Mouse (Mus musculus) embryonic facial prominence, embryonic 15.5 days (tissue): Measurements from ENCODE around the gene Nrarp. TPM values are rescaled to one million over a fixed set of nuclear protein-coding genes. Genes with fewer than 3 reads are reported as not detected.

Experiments
- ATAC-seq: fragments of 200-750 bp; cut with Nextera tagmentation; 2 replicates; pipeline ENCODE4 v1.8.0; 2017; ENCODE audit warnings: low read depth, moderate TSS enrichment; ENCODE audit not compliant: insufficient number of reproducible peaks, low FRiP score, low TSS enrichment
- H3K27ac ChIP-seq: fragments of 300-500 bp; sonication (generic); replicated peaks from 2 replicates; pipeline ENCODE4 v1.5.1; 2015; ENCODE audit warnings: mild to moderate bottlenecking, inconsistent platforms
- H3K27me3 ChIP-seq: fragments of 300-500 bp; sonication (generic); 2 replicates; pipeline ENCODE4 v1.6.1; 2015; ENCODE audit warnings: inconsistent platforms
- H3K36me3 ChIP-seq: fragments of 300-500 bp; sonication (generic); 2 replicates; pipeline ENCODE4 v1.6.1; 2015; ENCODE audit warnings: mild to moderate bottlenecking, inconsistent platforms
- H3K4me1 ChIP-seq: fragments of 300-500 bp; sonication (generic); 2 replicates; pipeline ENCODE4 v1.6.1; 2015; ENCODE audit warnings: inconsistent platforms
- H3K4me2 ChIP-seq: fragments of 300-500 bp; sonication (generic); replicated peaks from 2 replicates; pipeline ENCODE4 v1.6.1; 2015; ENCODE audit warnings: mild to moderate bottlenecking, inconsistent platforms
- H3K4me3 ChIP-seq: fragments of 300-500 bp; sonication (generic); replicated peaks from 2 replicates; pipeline ENCODE4 v1.5.1; 2015; ENCODE audit warnings: mild to moderate bottlenecking, inconsistent platforms
- H3K9ac ChIP-seq: fragments of 300-500 bp; sonication (generic); 2 replicates; pipeline ENCODE4 v1.6.1; 2015; ENCODE audit warnings: inconsistent platforms
- H3K9me3 ChIP-seq: fragments of 300-500 bp; sonication (generic); replicated peaks from 2 replicates; pipeline ENCODE4 v1.6.1; 2016; ENCODE audit warnings: inconsistent platforms
- WGBS: fragments of 180-500 bp; shearing (Covaris S2); methylation state at CpG from one replicate; pipeline ENCODE4 v1.1.7; 2015; 5-methylcytosine and 5-hydroxymethylcytosine counted together
- polyA plus RNA-seq: library from polyadenylated mRNA; unstranded; fragments of >200 nt; fragmentation: Nextera tagmentation; extraction: Ambion mirVana; gene quantifications from 2 replicates; pipeline ENCODE4 v1.2.1, GENCODE M21; 2015

Nrarp gene
- polyA plus RNA-seq = 26.8 and 26.9 TPM in 2 replicates

DNA sequence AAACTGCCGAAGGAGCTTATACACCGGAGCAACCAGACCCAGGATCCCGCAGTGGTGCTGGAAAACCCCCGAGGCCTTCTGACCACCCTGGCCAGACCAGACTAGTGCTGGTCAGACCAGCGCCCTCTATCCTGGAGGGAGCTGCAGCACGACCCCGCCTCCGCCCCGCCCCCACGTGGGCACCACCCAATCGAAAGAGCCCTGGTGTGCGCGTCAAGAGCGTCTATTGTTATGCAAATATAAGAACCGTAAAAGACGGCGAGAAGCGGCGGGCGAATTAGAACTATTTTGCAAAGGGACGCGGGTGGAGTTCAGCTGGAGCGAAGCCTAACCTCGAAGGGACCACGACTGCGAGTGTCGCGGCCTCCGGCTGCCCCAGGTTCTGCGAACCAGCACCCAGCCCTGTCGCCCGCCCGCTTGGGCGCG, at the start of gene Nrarp:
Nrarp (plus strand) TSS at position 281 of the 426 bp plus-strand sequence.
- Histone ChIP-seq H3K4me2 (peak within 1 kb of the TSS; percentile 84), H3K4me1 (peaks cover 64% of the 10 kb centered on the region), H3K4me3 (peak within 1 kb of the TSS; percentile 56), H3K9ac (peak within 1 kb of the TSS; percentile 49), H3K27ac (peak within 1 kb of the TSS; percentile 88), H3K9me3 (no peaks in the 10 kb centered on the region), H3K36me3 (no peaks in the 10 kb centered on the region), H3K27me3 (peaks cover 90% of the 10 kb centered on the region)
- peak; percentile 81 for ATAC-seq
- WGBS = under 1% methylated on average over 35 of the region's 35 CpGs

DNA sequence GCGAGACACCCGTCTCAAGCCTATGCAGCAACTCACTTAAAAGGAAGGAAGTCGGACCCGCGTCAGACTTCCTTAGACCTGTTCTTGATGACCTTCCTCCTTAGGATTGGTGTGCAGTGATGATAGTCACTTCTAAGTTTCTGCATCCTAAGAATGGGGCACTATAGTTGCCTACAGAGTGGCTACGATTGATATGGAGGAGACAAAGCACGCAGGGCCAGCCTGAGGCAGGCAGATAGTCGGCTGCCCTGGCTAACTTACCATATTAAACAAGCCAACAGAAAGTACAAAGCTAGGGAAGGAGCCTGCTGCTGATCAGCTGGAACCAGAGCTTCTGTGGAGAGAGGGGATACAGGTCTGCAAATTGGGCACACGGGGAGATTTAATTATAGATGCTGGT, 49.0 kb upstream of the Nrarp start:
- H3K4me3 ChIP-seq = no peak overlapping the region
- no peaks in the 10 kb centered on the region for H3K9me3 ChIP-seq
- peaks cover 18% of the 10 kb centered on the region for H3K4me1 ChIP-seq
- no peak overlapping the region for H3K9ac ChIP-seq
- H3K27ac ChIP-seq = no peak overlapping the region
- 80% methylated on average over 9 of the region's 9 CpGs for WGBS
- H3K36me3 ChIP-seq = no peaks in the 10 kb centered on the region
- no peaks in the 10 kb centered on the region for H3K27me3 ChIP-seq
- ATAC-seq = no peak
- H3K4me2 ChIP-seq = no peak overlapping the region

DNA sequence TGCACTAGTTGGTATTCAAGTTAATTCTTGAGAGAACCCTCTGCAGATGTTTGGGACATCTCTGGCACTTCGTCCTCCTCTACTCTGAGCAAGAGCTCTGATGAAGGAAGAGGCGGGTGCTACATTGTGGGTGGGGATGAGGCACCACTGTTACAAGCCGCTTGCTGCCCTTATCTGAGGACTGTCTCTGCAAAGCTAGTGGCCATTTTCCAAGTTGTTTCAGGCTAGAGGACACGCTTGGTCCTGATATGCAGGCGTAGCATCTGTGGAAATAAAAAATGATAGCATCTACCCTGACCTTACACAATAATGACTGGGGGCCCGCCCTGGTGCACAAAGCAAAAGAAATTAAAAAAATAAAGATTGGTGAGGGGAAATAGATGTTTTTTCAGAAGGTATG, 42.7 kb upstream of the Nrarp start:
- WGBS = 70% methylated on average over 6 of the region's 6 CpGs
- Histone ChIP-seq H3K27ac (no peak overlapping the region), H3K9me3 (no peaks in the 10 kb centered on the region), H3K27me3 (no peaks in the 10 kb centered on the region), H3K4me2 (no peak overlapping the region), H3K4me1 (no peaks in the 10 kb centered on the region), H3K9ac (no peak overlapping the region), H3K36me3 (no peaks in the 10 kb centered on the region), H3K4me3 (no peak overlapping the region)
- no peak for ATAC-seq

DNA sequence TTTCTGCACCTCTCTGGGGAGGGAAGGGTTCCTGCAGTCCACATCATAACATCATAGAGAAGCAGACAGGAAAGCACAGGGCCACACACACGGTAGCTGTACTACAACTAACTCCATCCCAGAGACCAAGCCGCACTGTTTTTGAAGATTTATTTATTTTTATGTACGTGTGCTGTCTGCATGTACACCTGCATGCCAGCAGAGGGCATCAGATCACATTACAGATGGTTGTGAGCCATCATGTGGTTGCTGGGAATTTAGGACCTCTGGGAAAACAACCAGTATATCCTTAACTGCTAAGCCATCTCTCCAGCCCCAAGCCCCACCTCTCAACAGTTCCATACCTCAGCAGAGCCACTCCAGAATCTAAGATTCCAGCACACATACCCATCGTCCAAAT, 39.4 kb upstream of the Nrarp start:
- H3K36me3 ChIP-seq = no peaks in the 10 kb centered on the region
- ATAC-seq = no peak

DNA sequence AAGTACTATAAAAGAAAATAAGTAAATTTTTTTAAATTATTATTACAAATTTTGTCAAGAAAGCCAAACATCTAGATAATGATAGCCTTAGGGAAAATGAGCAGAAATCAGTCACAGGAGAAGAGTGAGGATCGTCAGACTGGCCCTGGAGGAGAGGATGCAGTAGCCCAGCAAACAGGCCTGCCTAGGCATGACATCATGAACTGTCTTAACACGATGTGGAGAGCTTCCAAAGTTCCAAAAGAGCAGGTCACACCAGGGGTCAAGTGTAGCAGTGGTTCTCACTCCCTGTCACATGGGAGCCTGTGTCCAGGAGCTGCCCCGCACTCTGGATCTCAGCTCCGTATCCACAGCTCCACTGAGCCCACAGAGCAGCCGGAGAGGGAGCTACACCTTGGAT, 38.6 kb upstream of the Nrarp start:
- H3K4me1 ChIP-seq = no peaks in the 10 kb centered on the region
- no peaks in the 10 kb centered on the region for H3K36me3 ChIP-seq
- H3K4me3 ChIP-seq = no peak overlapping the region
- no peak overlapping the region for H3K27ac ChIP-seq
- no peaks in the 10 kb centered on the region for H3K27me3 ChIP-seq
- no peak overlapping the region for H3K9ac ChIP-seq
- no peaks in the 10 kb centered on the region for H3K9me3 ChIP-seq
- H3K4me2 ChIP-seq = no peak overlapping the region
- 71% methylated on average over 5 of the region's 5 CpGs for WGBS
- ATAC-seq = no peak

More for the DNA sequence above, 39.4 kb upstream of the Nrarp start:
- Histone ChIP-seq H3K9ac (no peak overlapping the region), H3K4me1 (no peaks in the 10 kb centered on the region), H3K27ac (no peak overlapping the region), H3K9me3 (no peaks in the 10 kb centered on the region), H3K27me3 (no peaks in the 10 kb centered on the region), H3K4me3 (no peak overlapping the region), H3K4me2 (no peak overlapping the region)
- 65% methylated on average over 4 of the region's 4 CpGs for WGBS

DNA sequence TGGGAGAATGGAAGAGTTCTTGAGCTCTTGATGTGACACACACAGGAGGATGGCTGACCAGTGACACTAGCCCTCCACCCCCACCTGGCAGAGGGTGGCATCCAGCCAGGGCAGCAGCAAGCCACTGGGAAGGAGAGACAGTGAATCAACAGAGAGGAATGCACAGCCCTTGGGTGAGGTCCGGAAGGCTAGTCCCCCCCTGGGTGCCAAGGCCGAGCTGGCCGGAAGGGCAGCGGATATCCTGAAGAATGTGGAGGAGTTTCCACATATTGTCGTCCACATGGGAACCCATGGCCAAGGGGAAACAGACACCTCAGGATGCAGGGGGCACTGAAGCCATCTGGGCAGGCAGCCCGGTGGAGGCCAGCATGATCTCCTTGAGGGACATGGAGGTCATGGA, 35.2 kb upstream of the Nrarp start:
- no peak overlapping the region for H3K4me3 ChIP-seq
- no peaks in the 10 kb centered on the region for H3K9me3 ChIP-seq
- WGBS = 65% methylated on average over 6 of the region's 6 CpGs
- H3K4me2 ChIP-seq = no peak overlapping the region
- no peaks in the 10 kb centered on the region for H3K4me1 ChIP-seq
- ATAC-seq = no peak
- H3K27me3 ChIP-seq = no peaks in the 10 kb centered on the region
- no peak overlapping the region for H3K27ac ChIP-seq
- no peak overlapping the region for H3K9ac ChIP-seq
- H3K36me3 ChIP-seq = no peaks in the 10 kb centered on the region

DNA sequence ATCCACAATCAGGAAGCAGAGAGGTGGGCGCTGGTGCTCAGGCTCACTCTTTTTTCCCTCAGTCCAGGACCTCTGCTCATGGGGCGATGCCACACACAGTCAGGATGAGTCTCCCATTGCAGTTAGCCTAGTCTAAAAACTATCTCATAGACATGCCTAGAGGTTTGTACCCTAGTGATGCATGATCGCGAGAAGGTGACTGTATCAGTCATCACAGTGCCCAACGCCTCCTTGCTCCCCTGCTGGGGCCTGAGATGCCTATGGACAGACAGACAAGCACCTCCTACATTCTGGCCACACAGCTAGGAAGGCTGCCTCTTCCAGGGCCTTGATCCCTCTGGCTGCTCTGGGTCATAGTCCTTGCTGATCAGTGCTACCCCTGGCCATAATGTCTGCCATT, 33.2 kb upstream of the Nrarp start:
- Histone ChIP-seq H3K9me3 (no peaks in the 10 kb centered on the region), H3K27me3 (no peaks in the 10 kb centered on the region), H3K27ac (no peak overlapping the region), H3K36me3 (no peaks in the 10 kb centered on the region), H3K4me2 (no peak overlapping the region), H3K4me1 (no peaks in the 10 kb centered on the region), H3K9ac (no peak overlapping the region), H3K4me3 (no peak overlapping the region)
- no peak for ATAC-seq
- 84% methylated on average over 5 of the region's 5 CpGs for WGBS

DNA sequence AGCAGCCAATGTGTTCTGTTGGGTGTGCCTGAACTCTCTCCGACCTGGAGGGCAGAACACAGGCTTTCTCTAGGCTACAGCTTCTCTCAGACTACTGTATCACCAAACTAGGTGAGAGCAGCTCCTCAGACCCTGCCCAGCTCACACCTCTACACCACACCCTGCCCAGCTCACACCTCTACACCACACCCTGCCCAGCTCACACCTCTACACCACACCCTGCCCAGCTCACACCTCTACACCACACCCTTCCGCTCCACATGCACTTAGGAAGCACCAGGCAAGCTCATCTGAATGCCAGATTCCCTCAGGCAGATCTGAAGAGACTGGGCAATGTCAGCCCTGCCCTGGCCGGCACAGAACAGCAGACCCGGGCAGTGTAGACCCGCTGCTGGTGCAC, 32.7 kb upstream of the Nrarp start:
- Histone ChIP-seq H3K36me3 (no peaks in the 10 kb centered on the region), H3K27me3 (no peaks in the 10 kb centered on the region), H3K9me3 (no peaks in the 10 kb centered on the region), H3K9ac (no peak overlapping the region), H3K4me2 (no peak overlapping the region), H3K4me1 (no peaks in the 10 kb centered on the region), H3K4me3 (no peak overlapping the region), H3K27ac (no peak overlapping the region)
- 81% methylated on average over 5 of the region's 5 CpGs for WGBS
- ATAC-seq = no peak

DNA sequence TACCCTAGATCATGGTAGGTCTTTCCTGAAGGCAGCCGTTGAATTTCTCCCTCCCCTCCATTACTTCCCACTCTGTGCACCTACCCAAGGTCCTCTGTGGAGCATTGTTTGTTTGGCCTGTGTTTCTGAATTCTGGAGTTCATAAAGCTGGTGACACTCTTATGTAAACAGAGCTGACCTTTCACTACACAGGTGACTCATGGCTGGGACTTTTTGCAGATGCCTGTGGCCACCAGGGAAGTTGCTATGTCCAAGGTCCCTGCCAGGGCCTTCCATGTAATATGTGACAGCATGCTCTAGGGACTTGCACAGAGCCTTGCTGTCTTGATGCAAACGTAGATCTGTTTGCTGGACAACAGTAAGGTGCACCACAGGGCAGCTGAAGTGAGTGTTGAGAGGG, 30.9 kb upstream of the Nrarp start:
- Histone ChIP-seq H3K27me3 (no peaks in the 10 kb centered on the region), H3K9ac (no peak overlapping the region), H3K4me3 (no peak overlapping the region), H3K36me3 (no peaks in the 10 kb centered on the region), H3K4me1 (no peaks in the 10 kb centered on the region), H3K4me2 (no peak overlapping the region), H3K9me3 (no peaks in the 10 kb centered on the region), H3K27ac (no peak overlapping the region)
- 67% methylated on average over 2 of the region's 2 CpGs for whole genome bisulfite sequencing
- no peak for ATAC-seq

DNA sequence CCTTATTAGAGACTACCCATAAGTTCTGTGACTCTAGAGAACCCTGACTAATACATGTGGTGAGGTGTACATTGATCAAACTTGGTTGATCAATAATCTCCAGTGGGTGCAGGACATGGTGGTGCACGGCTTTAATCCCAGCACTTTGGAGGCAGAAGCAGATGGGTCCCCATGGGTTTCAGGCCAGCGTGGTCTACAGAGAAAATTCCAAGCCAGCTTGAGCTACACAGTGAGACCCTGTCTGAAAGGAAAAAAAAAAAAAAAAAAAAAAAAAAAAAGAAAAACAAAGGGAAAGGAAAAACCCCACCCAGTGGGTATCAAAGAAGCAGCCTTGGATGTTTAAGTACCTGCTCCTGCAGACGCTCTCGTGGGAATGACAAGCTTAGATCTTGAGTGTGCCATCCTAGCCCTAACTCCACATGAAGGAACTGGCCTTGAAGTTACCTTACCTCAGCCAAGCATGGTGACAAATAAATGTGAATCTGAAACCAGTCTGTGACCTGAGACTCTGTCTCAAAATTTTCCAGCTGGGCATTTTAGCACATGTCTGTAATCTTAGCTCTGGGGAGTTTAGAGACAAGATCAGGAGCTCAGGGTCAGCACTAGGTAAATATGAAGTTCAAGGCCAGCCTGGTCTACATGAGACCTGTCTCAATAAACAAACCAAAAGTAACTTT, 29.1 kb upstream of the Nrarp start:
- H3K9ac ChIP-seq = no peak overlapping the region
- no peaks in the 10 kb centered on the region for H3K36me3 ChIP-seq
- H3K27ac ChIP-seq = no peak overlapping the region
- no peaks in the 10 kb centered on the region for H3K9me3 ChIP-seq
- H3K4me2 ChIP-seq = no peak overlapping the region
- no peak for ATAC-seq
- WGBS = 62% methylated on average over 4 of the region's 4 CpGs
- no peak overlapping the region for H3K4me3 ChIP-seq
- H3K4me1 ChIP-seq = no peaks in the 10 kb centered on the region
- no peaks in the 10 kb centered on the region for H3K27me3 ChIP-seq

DNA sequence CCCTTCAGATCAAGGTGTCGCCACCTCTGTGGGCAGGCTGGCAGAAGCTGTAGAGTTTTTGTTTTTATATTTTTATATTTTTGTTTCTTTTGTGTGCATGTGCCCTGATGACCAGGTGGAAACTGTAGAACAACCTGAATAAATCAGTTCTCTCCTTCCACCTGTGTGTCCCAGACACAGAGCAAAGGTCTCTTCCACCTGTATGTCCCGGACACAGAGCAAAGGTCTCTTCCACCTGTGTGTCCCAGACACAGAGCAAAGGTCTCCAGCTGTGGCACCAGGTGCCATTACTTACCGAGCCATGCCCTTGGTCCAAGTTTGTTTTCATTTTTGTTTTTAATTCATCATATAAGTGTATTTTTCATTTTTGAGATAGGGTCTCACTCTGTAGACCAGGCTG, 24.4 kb upstream of the Nrarp start:
- H3K9ac ChIP-seq = no peak overlapping the region
- no peaks in the 10 kb centered on the region for H3K27me3 ChIP-seq
- no peak overlapping the region for H3K27ac ChIP-seq
- no peak for ATAC-seq
- H3K4me3 ChIP-seq = no peak overlapping the region
- WGBS = 84% methylated on average over 3 of the region's 3 CpGs
- no peak overlapping the region for H3K4me2 ChIP-seq
- no peaks in the 10 kb centered on the region for H3K9me3 ChIP-seq
- no peaks in the 10 kb centered on the region for H3K36me3 ChIP-seq
- no peaks in the 10 kb centered on the region for H3K4me1 ChIP-seq

DNA sequence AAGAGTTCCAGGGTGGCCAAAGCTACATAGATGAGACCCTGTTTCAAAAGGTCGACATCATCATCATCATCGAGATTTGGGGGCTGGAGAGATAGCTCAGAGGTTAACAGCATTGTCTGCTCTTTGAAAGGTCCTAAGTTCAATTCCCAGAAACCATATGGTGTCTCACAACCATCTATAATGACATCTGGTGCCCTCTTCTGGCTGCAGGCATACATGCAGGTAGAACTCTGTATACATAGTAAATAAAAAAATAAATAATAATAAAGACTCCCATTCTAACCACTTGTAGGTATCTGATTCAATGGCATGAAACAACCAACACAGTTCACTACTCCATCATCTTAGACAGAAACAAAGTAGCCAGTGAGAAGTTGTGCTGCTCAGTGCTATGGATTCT, 23.6 kb upstream of the Nrarp start:
- H3K4me3 ChIP-seq = no peak overlapping the region
- 40% methylated on average over 2 of the region's 2 CpGs for WGBS
- no peaks in the 10 kb centered on the region for H3K27me3 ChIP-seq
- no peak for ATAC-seq
- H3K4me1 ChIP-seq = no peaks in the 10 kb centered on the region
- no peaks in the 10 kb centered on the region for H3K36me3 ChIP-seq
- no peak overlapping the region for H3K9ac ChIP-seq
- H3K4me2 ChIP-seq = no peak overlapping the region
- no peak overlapping the region for H3K27ac ChIP-seq
- no peaks in the 10 kb centered on the region for H3K9me3 ChIP-seq
